Mouse (Mus musculus): ENCODE data around the gene Med17.
"Not testable (repeated sequence)": the region's sequence is repeated elsewhere in the genome, so short reads cannot be mapped to it uniquely, and the experiment has no call there.

DNA sequence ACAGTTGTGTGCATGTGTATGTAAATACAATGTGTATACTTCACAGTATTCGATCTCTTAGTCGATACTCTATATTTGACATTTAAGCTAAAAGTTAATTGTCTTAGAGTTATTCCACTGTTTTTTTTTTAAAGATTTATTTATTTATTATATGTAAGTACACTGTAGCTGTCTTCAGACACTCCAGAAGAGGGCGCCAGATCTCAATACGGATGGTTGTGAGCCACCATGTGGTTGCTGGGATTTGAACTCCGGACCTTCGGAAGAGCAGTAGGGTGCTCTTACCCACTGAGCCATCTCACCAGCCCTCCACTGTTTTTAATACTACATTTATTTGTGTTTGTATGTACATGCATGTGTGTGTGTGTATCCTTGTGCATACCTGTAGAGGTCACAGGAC, 22.3 kb upstream of the Med17 start:
- not testable (repeated sequence) for TF ChIP-seq CTCF (IDR thresholded peaks at IDR 0.05; ENCODE audit: control insufficient read depth, insufficient read depth, insufficient replicate concordance, low read depth, low read length); POLR2A (IDR thresholded peaks at IDR 0.05; ENCODE audit: control insufficient read depth, low read depth, low read length)

Data from testis, adult 2 months (tissue).